8 mouse cellular contexts compared by ENCODE assay signal in genomic region chr4:119631115-119631919, GRCm38 (mm10). TPM values are rescaled to one million over a fixed set of nuclear protein-coding genes. Genes with fewer than 3 reads are reported as not detected.
DNase-seq lines count a peak whose midpoint lies in the region; ATAC-seq and TF ChIP-seq lines count a peak whose summit lies in the region.

No protein-coding gene starts in this region.

- no peaks in the 10 kb centered on the region for H3K9me3 ChIP-seq in ES-E14 (ENCODE audit: control insufficient read depth, insufficient read depth, low read depth, low read length)
- H3K9me3 ChIP-seq in embryonic facial prominence, embryonic 11.5 days (replicated peaks; ENCODE audit: control insufficient read depth, low read length): no peaks in the 10 kb centered on the region
- H3K9me3 ChIP-seq in lung, postnatal 0 days (ENCODE audit: low read length): no peaks in the 10 kb centered on the region

- DNase-seq in cerebellum, adult 11 months: no peak
- peak; percentile 34 for DNase-seq in ES-E14 (ENCODE audit: low read depth, low spot score)
- peak; percentile 44 for DNase-seq in embryonic facial prominence, embryonic 11.5 days (ENCODE audit: low spot score)
- peak; percentile 33 to 46 for DNase-seq in heart, postnatal 36 days
- DNase-seq in layer of hippocampus, postnatal 10 days (ENCODE audit: low spot score in 2 of 2): peak; percentile 68 to 71
- DNase-seq in lung, postnatal 0 days (ENCODE audit: low spot score): peak; percentile 88
- peak; percentile 67 for DNase-seq in right cerebral cortex, postnatal 4 days

- H3K4me3 ChIP-seq in ES-E14 (ENCODE audit: insufficient read depth in 1 of 2, low read depth in 1 of 2, low read length in 2 of 2, poor library complexity in 1 of 2, severe bottlenecking in 1 of 2): no peak overlapping the region
- no peak overlapping the region for H3K4me3 ChIP-seq in embryonic facial prominence, embryonic 11.5 days (ENCODE audit: low read depth, low read length)
- H3K4me3 ChIP-seq in lung, postnatal 0 days (ENCODE audit: low read depth, low read length): no peak overlapping the region

- TF ChIP-seq EP300 in lung, postnatal 0 days (IDR thresholded peaks at IDR 0.05): no peak

- H3K4me2 ChIP-seq in embryonic facial prominence, embryonic 11.5 days (ENCODE audit: low read depth, low read length): no peak overlapping the region
- H3K4me2 ChIP-seq in lung, postnatal 0 days (replicated peaks; ENCODE audit: low read depth, low read length): no peak overlapping the region

- 58% methylated on average over 11 of the region's 11 CpGs for WGBS in embryonic facial prominence, embryonic 11.5 days
- WGBS in lung, postnatal 0 days: 27% methylated on average over 11 of the region's 11 CpGs

- peaks cover 11% of the 10 kb centered on the region for H3K36me3 ChIP-seq in ES-E14 (ENCODE audit: control insufficient read depth, insufficient read depth, low read length, poor library complexity, severe bottlenecking)
- H3K36me3 ChIP-seq in embryonic facial prominence, embryonic 11.5 days (replicated peaks; ENCODE audit: control insufficient read depth, insufficient read depth, low read depth, low read length): no peaks in the 10 kb centered on the region
- H3K36me3 ChIP-seq in lung, postnatal 0 days (ENCODE audit: insufficient read depth, low read length): 0 out of 2 replicates have a peak, but pooled peaks cover 7% of the 10 kb centered on the region

- no peak overlapping the region; the same call in 1 of the 2 replicates for H3K27ac ChIP-seq in ES-E14 (ENCODE audit: insufficient read depth, low read depth, low read length, poor library complexity, severe bottlenecking)
- no peak overlapping the region for H3K27ac ChIP-seq in embryonic facial prominence, embryonic 11.5 days (replicated peaks; ENCODE audit: low read depth, low read length)
- H3K27ac ChIP-seq in lung, postnatal 0 days (ENCODE audit: low read length): peak overlapping the region; percentile 71

- H3K4me1 ChIP-seq in ES-E14 (ENCODE audit: control insufficient read depth in 2 of 2, insufficient read depth in 2 of 2, low read length in 2 of 2, poor library complexity in 1 of 2): peaks cover 0 to 25% of the 10 kb centered on the region in 2 experiments; a peak in 2 of 4 replicates
- no peaks in the 10 kb centered on the region for H3K4me1 ChIP-seq in embryonic facial prominence, embryonic 11.5 days (ENCODE audit: control insufficient read depth, insufficient read depth, low read length)
- peaks cover 8% of the 10 kb centered on the region; the same call in 1 of the 2 replicates for H3K4me1 ChIP-seq in lung, postnatal 0 days (ENCODE audit: insufficient read depth, low read depth, low read length)

- no peaks in the 10 kb centered on the region for H3K27me3 ChIP-seq in embryonic facial prominence, embryonic 11.5 days (ENCODE audit: control insufficient read depth, insufficient read depth, low read length)
- H3K27me3 ChIP-seq in lung, postnatal 0 days (replicated peaks; ENCODE audit: insufficient read depth, low read length): no peaks in the 10 kb centered on the region

- ATAC-seq in cerebellum, adult (ENCODE audit: insufficient number of reproducible peaks, low FRiP score, low TSS enrichment): peak; percentile 41; the same call in 1 of the 2 replicates
- 0 out of 2 replicates have a peak, but pooled peaks have one; percentile 29 for ATAC-seq in embryonic facial prominence, embryonic 11.5 days (replicated peaks; ENCODE audit: insufficient number of reproducible peaks, low FRiP score, low TSS enrichment, low read depth)
- ATAC-seq in lung, postnatal 0 days: peak; percentile 87

- no peak overlapping the region for H3K9ac ChIP-seq in ES-E14 (ENCODE audit: insufficient read depth, low read depth, low read length, poor library complexity, severe bottlenecking)
- no peak overlapping the region for H3K9ac ChIP-seq in embryonic facial prominence, embryonic 11.5 days (replicated peaks; ENCODE audit: low read length)
- H3K9ac ChIP-seq in lung, postnatal 0 days (replicated peaks; ENCODE audit: low read depth): no peak overlapping the region

- in situ Hi-C loops in ES-E14 (cut with MboI; ENCODE audit: low sequenced_read_pairs in 2 of 2, unreplicated experiment in 2 of 2): no loop called here

- intact Hi-C loops in heart, postnatal 36 days (cut with DNase I): loop anchor here (1.0 to 5.0 kb wide), 2 partner anchors 36 to 176 kb away; no protein-coding TSS in a partner anchor

- TF ChIP-seq CTCF in lung, postnatal 0 days (IDR thresholded peaks at IDR 0.05): peak; percentile 95

TF ChIP-seq in ES-E14, 5 proteins besides CTCF, POLR2A, EP300 and RAD21:
- TF ChIP-seq HCFC1 (IDR thresholded peaks at IDR 0.05; ENCODE audit: borderline replicate concordance, insufficient read depth, low read length) (no peak), ZC3H11A (IDR thresholded peaks at IDR 0.05; ENCODE audit: borderline replicate concordance, low read depth, low read length) (0 out of 2 replicates have a peak, but pooled peaks have one; percentile 15), MAFK (IDR thresholded peaks at IDR 0.05; ENCODE audit: insufficient read depth, low read depth, low read length) (no peak)

RNA-seq across cellular contexts. Expression of gene Guca2a, which starts 6.2 kb away (rescaled TPM):
- total RNA-seq in ES-E14 (2012; rRNA removed): not detected in 2 replicates
- not detected in 2 replicates for polyA plus RNA-seq in embryonic facial prominence, embryonic 11.5 days (2014; fragmentation: Nextera tagmentation; extraction: Ambion mirVana)
- total RNA-seq in heart, postnatal 36 days (2021): not detected
- not detected for total RNA-seq in layer of hippocampus, postnatal 10 days (2021)
- polyA plus RNA-seq in lung, postnatal 0 days (2015; fragmentation: Nextera tagmentation; extraction: Ambion mirVana): 1.00 and 2.2 TPM in 2 replicates

RNA-seq across cellular contexts. Expression of gene Guca2b, which starts 27.4 kb away (rescaled TPM):
- total RNA-seq in ES-E14 (2012; rRNA removed): not detected in 2 replicates
- polyA plus RNA-seq in embryonic facial prominence, embryonic 11.5 days (2014; fragmentation: Nextera tagmentation; extraction: Ambion mirVana): not detected in 2 replicates
- total RNA-seq in heart, postnatal 36 days (2021): under 1 TPM in 1 of 2 experiments, not detected in 1; 0.89 TPM
- total RNA-seq in layer of hippocampus, postnatal 10 days (2021): not detected
- polyA plus RNA-seq in lung, postnatal 0 days (2015; fragmentation: Nextera tagmentation; extraction: Ambion mirVana): not detected in 2 replicates

Comparison
In these comparisons a context has a peak if more than half of its experiments do, and no peak if none do; other contexts are left out.
1. ATAC-seq: peak in every context shown above with its lines; median percentile 87 in lung, postnatal 0 days; 41 in cerebellum, adult; 29 in embryonic facial prominence, embryonic 11.5 days.